Mouse (Mus musculus): Measurements from ENCODE around the gene Klf1. TPM values are rescaled to one million over a fixed set of nuclear protein-coding genes. Genes with fewer than 3 reads are reported as not detected.

Klf1 gene
- total RNA-seq, 1 experiment: 0.31 TPM

DNA sequence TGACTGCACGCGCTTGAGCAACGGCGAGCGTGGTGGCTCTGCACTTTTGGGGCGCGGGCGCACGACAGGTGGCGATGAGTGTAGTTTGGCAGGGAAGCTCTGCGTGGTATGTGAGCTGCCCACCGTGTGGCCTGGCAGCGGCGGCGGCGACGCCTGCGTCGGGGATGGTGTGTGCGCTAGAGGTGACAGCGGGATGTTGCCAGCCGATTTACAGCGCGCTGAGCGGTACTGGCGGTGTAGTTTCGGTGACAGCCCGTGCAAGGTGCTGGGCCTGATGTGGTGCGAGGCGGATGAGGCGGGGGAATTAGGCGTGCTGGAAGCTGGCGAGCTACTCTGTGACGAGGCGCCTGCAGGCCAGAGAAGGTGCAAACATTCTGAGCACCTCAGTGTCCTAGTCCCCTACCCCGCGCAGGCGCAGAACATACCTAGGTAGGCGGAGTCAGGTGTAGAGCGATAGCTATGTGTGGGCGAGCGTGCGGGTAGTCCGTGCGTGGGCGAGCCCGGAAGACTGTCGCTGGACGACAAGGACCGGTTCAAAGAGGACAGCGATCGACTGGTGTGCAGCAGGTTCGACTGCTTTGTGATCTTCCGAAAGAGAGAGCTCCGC lies 11.3 kb downstream of the Klf1 start:
- H3K27ac ChIP-seq (ENCODE audit: insufficient read depth, low read depth, low read length, poor library complexity, severe bottlenecking): peak overlapping the region; percentile 73

DNA sequence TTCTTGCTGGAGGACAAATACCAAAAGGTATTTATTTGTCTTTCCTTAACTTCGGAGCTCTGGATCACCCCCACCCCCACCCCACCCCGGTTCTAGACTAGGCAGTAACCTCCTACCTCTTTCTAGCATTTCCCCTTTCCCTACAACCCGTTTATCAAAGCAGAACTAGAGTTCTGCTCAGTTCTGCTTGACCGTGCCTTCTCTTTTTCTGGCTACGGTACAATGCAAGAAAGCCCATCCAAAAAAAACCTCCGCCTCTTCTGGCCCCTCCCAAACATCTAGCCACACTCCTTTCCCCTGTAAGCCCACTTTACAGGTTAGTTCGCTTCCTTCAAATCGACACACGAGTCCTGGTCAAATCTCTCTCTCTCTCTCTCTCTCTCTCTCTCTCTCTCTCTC lies 11.8 kb downstream of the Klf1 start:
- H3K27ac ChIP-seq (ENCODE audit: insufficient read depth, low read depth, low read length, poor library complexity, severe bottlenecking): peak overlapping the region; percentile 73
- TF ChIP-seq ZNF384 (IDR thresholded peaks at IDR 0.05; ENCODE audit: low read depth, low read length) (no peak), HCFC1 (IDR thresholded peaks at IDR 0.05; ENCODE audit: borderline replicate concordance, insufficient read depth, low read length) (no peak), MAFK (IDR thresholded peaks at IDR 0.05; ENCODE audit: insufficient read depth, low read depth, low read length) (no peak)
- no peak for DNase-seq (ENCODE audit: low read depth, low spot score)
- H3K36me3 ChIP-seq (ENCODE audit: control insufficient read depth, insufficient read depth, low read length, poor library complexity, severe bottlenecking): peaks cover 20% of the 10 kb centered on the region
- H3K9ac ChIP-seq (ENCODE audit: insufficient read depth, low read depth, low read length, poor library complexity, severe bottlenecking): peak overlapping the region; percentile 87
- in situ Hi-C loops (cut with MboI; ENCODE audit: low sequenced_read_pairs in 2 of 2, unreplicated experiment in 2 of 2): no loop called here
- H3K4me3 ChIP-seq (ENCODE audit: insufficient read depth in 1 of 2, low read depth in 1 of 2, low read length in 2 of 2, poor library complexity in 1 of 2, severe bottlenecking in 1 of 2): peak overlapping the region; percentile 67 to 86
- H3K4me1 ChIP-seq (ENCODE audit: control insufficient read depth in 2 of 2, insufficient read depth in 2 of 2, low read length in 2 of 2, poor library complexity in 1 of 2): peaks cover 3 to 27% of the 10 kb centered on the region in 2 experiments; a peak in 3 of 4 replicates
- H3K9me3 ChIP-seq (ENCODE audit: control insufficient read depth, insufficient read depth, low read depth, low read length): no peaks in the 10 kb centered on the region

More for the DNA sequence above, 11.3 kb downstream of the Klf1 start:
- no peak for TF ChIP-seq ZNF384 (IDR thresholded peaks at IDR 0.05; ENCODE audit: low read depth, low read length)
- TF ChIP-seq ZC3H11A (IDR thresholded peaks at IDR 0.05; ENCODE audit: borderline replicate concordance, low read depth, low read length): no peak
- no peak for TF ChIP-seq HCFC1 (IDR thresholded peaks at IDR 0.05; ENCODE audit: borderline replicate concordance, insufficient read depth, low read length)
- TF ChIP-seq MAFK (IDR thresholded peaks at IDR 0.05; ENCODE audit: insufficient read depth, low read depth, low read length): no peak
- TF ChIP-seq CHD2 (IDR thresholded peaks at IDR 0.05; ENCODE audit: low read depth, low read length): no peak
- Histone ChIP-seq H3K9ac (ENCODE audit: insufficient read depth, low read depth, low read length, poor library complexity, severe bottlenecking) (peak overlapping the region; percentile 87), H3K4me1 (ENCODE audit: control insufficient read depth in 2 of 2, insufficient read depth in 2 of 2, low read length in 2 of 2, poor library complexity in 1 of 2) (peaks cover 0 to 23% of the 10 kb centered on the region in 2 experiments; a peak in 2 of 4 replicates), H3K36me3 (ENCODE audit: control insufficient read depth, insufficient read depth, low read length, poor library complexity, severe bottlenecking) (peaks cover 20% of the 10 kb centered on the region), H3K4me3 (ENCODE audit: insufficient read depth in 1 of 2, low read depth in 1 of 2, low read length in 2 of 2, poor library complexity in 1 of 2, severe bottlenecking in 1 of 2) (peak overlapping the region; percentile 67 to 86), H3K9me3 (ENCODE audit: control insufficient read depth, insufficient read depth, low read depth, low read length) (no peaks in the 10 kb centered on the region)
- peak; percentile 90 for DNase-seq (ENCODE audit: low read depth, low spot score)
- in situ Hi-C loops (cut with MboI; ENCODE audit: low sequenced_read_pairs in 2 of 2, unreplicated experiment in 2 of 2): no loop called here

DNA sequence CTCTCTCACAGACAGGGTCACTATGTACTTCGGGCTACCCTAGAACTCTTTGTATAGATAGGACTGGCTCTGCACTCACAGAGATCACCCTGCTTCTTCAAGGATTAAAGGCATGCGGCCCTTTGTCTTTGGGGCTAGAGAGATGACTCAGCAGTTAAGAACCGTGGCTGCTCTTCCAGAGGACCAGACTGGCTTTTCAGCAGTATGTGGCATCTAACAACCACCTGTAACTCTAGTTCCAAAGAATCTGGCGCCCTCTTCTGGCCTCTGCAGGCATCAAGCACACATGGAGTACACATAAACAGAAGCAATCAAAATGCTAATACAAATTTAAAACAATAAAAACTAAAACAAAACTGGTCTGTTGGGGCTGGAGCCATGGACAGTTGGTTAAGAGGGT lies 12.2 kb downstream of the Klf1 start:
- in situ Hi-C loops (cut with MboI; ENCODE audit: low sequenced_read_pairs in 2 of 2, unreplicated experiment in 2 of 2): no loop called here
- H3K27ac ChIP-seq (ENCODE audit: insufficient read depth, low read depth, low read length, poor library complexity, severe bottlenecking): peak overlapping the region; percentile 73; the same call in 1 of the 2 replicates
- peaks cover 20% of the 10 kb centered on the region for H3K36me3 ChIP-seq (ENCODE audit: control insufficient read depth, insufficient read depth, low read length, poor library complexity, severe bottlenecking)
- TF ChIP-seq MAFK (IDR thresholded peaks at IDR 0.05; ENCODE audit: insufficient read depth, low read depth, low read length): peak; percentile 99
- TF ChIP-seq CHD2 (IDR thresholded peaks at IDR 0.05; ENCODE audit: low read depth, low read length): 0 out of 2 replicates have a peak, but pooled peaks have one; percentile 17
- no peak for TF ChIP-seq ZNF384 (IDR thresholded peaks at IDR 0.05; ENCODE audit: low read depth, low read length)
- TF ChIP-seq HCFC1 (IDR thresholded peaks at IDR 0.05; ENCODE audit: borderline replicate concordance, insufficient read depth, low read length): peak; percentile 18; the same call in 1 of the 2 replicates
- no peaks in the 10 kb centered on the region for H3K9me3 ChIP-seq (ENCODE audit: control insufficient read depth, insufficient read depth, low read depth, low read length)
- peak overlapping the region; percentile 67 to 86 for H3K4me3 ChIP-seq (ENCODE audit: insufficient read depth in 1 of 2, low read depth in 1 of 2, low read length in 2 of 2, poor library complexity in 1 of 2, severe bottlenecking in 1 of 2)
- H3K9ac ChIP-seq (ENCODE audit: insufficient read depth, low read depth, low read length, poor library complexity, severe bottlenecking): peak overlapping the region; percentile 87
- H3K4me1 ChIP-seq (ENCODE audit: control insufficient read depth in 2 of 2, insufficient read depth in 2 of 2, low read length in 2 of 2, poor library complexity in 1 of 2): peaks cover 3 to 27% of the 10 kb centered on the region in 2 experiments; a peak in 3 of 4 replicates
- peak; percentile 89 for DNase-seq (ENCODE audit: low read depth, low spot score)

DNA sequence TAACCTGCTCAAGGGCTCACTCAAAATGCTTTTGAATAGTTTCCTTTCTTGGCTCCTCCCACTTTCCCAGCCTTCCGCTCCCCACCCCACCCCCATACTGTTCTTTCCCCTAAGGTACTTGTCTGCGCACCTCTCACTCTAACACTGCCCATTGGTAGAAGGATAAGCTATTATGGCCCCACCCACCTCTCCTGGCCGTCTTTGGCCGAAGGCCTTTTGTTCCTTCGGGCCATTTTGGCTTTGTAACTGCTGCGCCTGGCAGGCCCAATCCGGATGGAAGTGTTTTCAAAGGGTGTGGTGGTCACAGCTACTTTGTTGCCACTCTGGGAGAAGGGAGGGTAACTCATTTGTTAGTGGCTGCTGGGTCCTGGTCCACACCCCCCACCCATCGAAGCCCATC lies 13.5 kb downstream of the Klf1 start:
- no peak for TF ChIP-seq CHD2 (IDR thresholded peaks at IDR 0.05; ENCODE audit: low read depth, low read length)
- no peak for TF ChIP-seq ZC3H11A (IDR thresholded peaks at IDR 0.05; ENCODE audit: borderline replicate concordance, low read depth, low read length)
- TF ChIP-seq MAFK (IDR thresholded peaks at IDR 0.05; ENCODE audit: insufficient read depth, low read depth, low read length): no peak
- TF ChIP-seq HCFC1 (IDR thresholded peaks at IDR 0.05; ENCODE audit: borderline replicate concordance, insufficient read depth, low read length): no peak
- no peak for TF ChIP-seq ZNF384 (IDR thresholded peaks at IDR 0.05; ENCODE audit: low read depth, low read length)
- H3K9me3 ChIP-seq (ENCODE audit: control insufficient read depth, insufficient read depth, low read depth, low read length): no peaks in the 10 kb centered on the region
- in situ Hi-C loops (cut with MboI; ENCODE audit: low sequenced_read_pairs in 2 of 2, unreplicated experiment in 2 of 2): no loop called here
- H3K36me3 ChIP-seq (ENCODE audit: control insufficient read depth, insufficient read depth, low read length, poor library complexity, severe bottlenecking): peaks cover 23% of the 10 kb centered on the region
- H3K27ac ChIP-seq (ENCODE audit: insufficient read depth, low read depth, low read length, poor library complexity, severe bottlenecking): no peak overlapping the region; the same call in 1 of the 2 replicates
- no peak overlapping the region for H3K9ac ChIP-seq (ENCODE audit: insufficient read depth, low read depth, low read length, poor library complexity, severe bottlenecking)
- peaks cover 3 to 25% of the 10 kb centered on the region in 2 experiments; a peak in 3 of 4 replicates for H3K4me1 ChIP-seq (ENCODE audit: control insufficient read depth in 2 of 2, insufficient read depth in 2 of 2, low read length in 2 of 2, poor library complexity in 1 of 2)
- peak; percentile 91 for DNase-seq (ENCODE audit: low read depth, low spot score)
- peak overlapping the region; percentile 11 to 27; a peak in 2 of 4 replicates for H3K4me3 ChIP-seq (ENCODE audit: insufficient read depth in 1 of 2, low read depth in 1 of 2, low read length in 2 of 2, poor library complexity in 1 of 2, severe bottlenecking in 1 of 2)

All from ES-E14 (cell line).